7 mouse cellular contexts compared by ENCODE assay signal in the genomic region with DNA sequence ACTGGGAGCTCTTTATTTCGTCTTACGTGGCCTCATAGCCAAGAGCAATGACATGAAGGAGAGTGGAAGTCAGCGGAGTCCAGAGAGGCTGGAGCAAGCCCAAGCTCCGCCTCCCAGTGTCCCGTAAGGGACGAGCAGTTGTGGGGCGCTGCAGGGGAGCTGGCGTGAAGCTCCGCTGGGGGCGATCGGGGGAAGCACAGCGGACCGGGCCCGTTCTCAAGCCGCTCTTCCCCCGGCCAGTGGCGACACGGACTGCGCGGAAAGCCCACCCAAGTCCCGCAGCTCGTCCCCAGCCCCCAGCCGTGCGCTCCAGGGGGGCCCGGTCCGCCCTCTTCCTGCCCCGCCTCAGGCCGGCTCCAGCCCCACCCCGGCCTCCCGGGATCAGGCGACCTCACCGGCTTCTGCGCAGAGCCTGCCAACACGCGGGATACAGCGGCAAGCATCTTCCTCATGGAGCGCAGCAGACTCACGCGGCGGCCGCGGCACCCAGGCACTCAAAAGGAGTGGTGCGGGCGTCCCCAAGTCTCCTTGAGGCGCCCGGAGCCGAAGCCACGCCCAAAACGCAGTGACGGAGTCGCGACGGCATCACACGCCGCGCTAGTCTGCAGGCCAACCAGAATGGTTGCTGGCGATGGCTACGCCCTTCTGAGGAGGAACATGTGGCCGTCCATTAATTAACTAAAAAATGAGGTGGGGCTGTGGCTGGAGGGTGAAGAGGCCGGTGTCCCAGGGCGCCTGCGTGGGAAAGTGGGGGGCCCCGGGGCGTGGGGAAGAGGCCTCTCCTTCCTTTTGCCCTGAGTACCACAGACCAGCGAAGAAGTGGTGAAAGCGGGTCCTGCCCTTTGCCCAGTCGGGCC. TPM values are rescaled to one million over a fixed set of nuclear protein-coding genes. Genes with fewer than 3 reads are reported as not detected.
A peak's percentile ranks its signal among the peaks of the same experiment; 100 is the strongest.
DNase-seq lines count a peak whose midpoint lies in the region; ATAC-seq lines count a peak whose summit lies in the region.

Gene Pdha1, minus strand, starts transcription at position 553 of the 857 bp plus-strand sequence.

- ATAC-seq in granulocyte monocyte progenitor cell, adult 5-6 weeks (replicated peaks; ENCODE audit: poor library complexity, severe bottlenecking): peak; percentile 90
- ATAC-seq in limb, embryonic 11.5 days (ENCODE audit: insufficient number of reproducible peaks, low FRiP score, low TSS enrichment, low read depth): peak; percentile 97
- ATAC-seq in midbrain, embryonic 14.5 days (ENCODE audit: low FRiP score, low TSS enrichment): peak; percentile 97

- H3K4me1 ChIP-seq in embryonic facial prominence, embryonic 10.5 days: peaks cover 15% of the 10 kb centered on the region
- no peaks in the 10 kb centered on the region for H3K4me1 ChIP-seq in limb, embryonic 11.5 days (ENCODE audit: control insufficient read depth, insufficient read depth, low read length)
- no peaks in the 10 kb centered on the region for H3K4me1 ChIP-seq in midbrain, embryonic 14.5 days (ENCODE audit: control insufficient read depth, insufficient read depth, low read length)

- no peaks in the 10 kb centered on the region for H3K36me3 ChIP-seq in embryonic facial prominence, embryonic 10.5 days (replicated peaks)
- H3K36me3 ChIP-seq in limb, embryonic 11.5 days (ENCODE audit: control insufficient read depth, insufficient read depth, low read length): no peaks in the 10 kb centered on the region
- no peaks in the 10 kb centered on the region for H3K36me3 ChIP-seq in midbrain, embryonic 14.5 days (ENCODE audit: control insufficient read depth, insufficient read depth, low read length)

- peak within 1 kb of the TSS; percentile 63 for H3K4me2 ChIP-seq in limb, embryonic 11.5 days (ENCODE audit: low read depth, severe bottlenecking)
- H3K4me2 ChIP-seq in midbrain, embryonic 14.5 days (ENCODE audit: low read length): peak within 1 kb of the TSS; percentile 65

- H3K9me3 ChIP-seq in embryonic facial prominence, embryonic 10.5 days: no peaks in the 10 kb centered on the region
- H3K9me3 ChIP-seq in limb, embryonic 11.5 days (ENCODE audit: control insufficient read depth, low read length): no peaks in the 10 kb centered on the region
- H3K9me3 ChIP-seq in midbrain, embryonic 14.5 days (ENCODE audit: control insufficient read depth, low read length): no peaks in the 10 kb centered on the region

- H3K9ac ChIP-seq in limb, embryonic 11.5 days (ENCODE audit: low read length): peak within 1 kb of the TSS; percentile 59
- peak within 1 kb of the TSS; percentile 64 for H3K9ac ChIP-seq in midbrain, embryonic 14.5 days (replicated peaks; ENCODE audit: low read length)

- H3K27ac ChIP-seq in embryonic facial prominence, embryonic 10.5 days (replicated peaks): peak within 1 kb of the TSS; percentile 90
- H3K27ac ChIP-seq in limb, embryonic 11.5 days (replicated peaks; ENCODE audit: low read depth, low read length): peak within 1 kb of the TSS; percentile 21; the same call in 1 of the 2 replicates
- peak within 1 kb of the TSS; percentile 86 for H3K27ac ChIP-seq in midbrain, embryonic 14.5 days (replicated peaks; ENCODE audit: low read depth, low read length)

- peak; percentile 87 for DNase-seq in adrenal gland, postnatal 10 days
- peak; percentile 85 for DNase-seq in embryonic facial prominence, embryonic 10.5 days (ENCODE audit: low spot score)
- DNase-seq in kidney, adult 18-20 months: peak; percentile 87
- peak; percentile 82 for DNase-seq in limb, embryonic 11.5 days (ENCODE audit: low spot score)
- DNase-seq in midbrain, embryonic 14.5 days: peak; percentile 93
- peak; percentile 75 to 77 for DNase-seq in spleen, adult 18-20 months

- peaks cover 50% of the 10 kb centered on the region for H3K27me3 ChIP-seq in embryonic facial prominence, embryonic 10.5 days (replicated peaks; ENCODE audit: low read depth, poor library complexity, severe bottlenecking)
- H3K27me3 ChIP-seq in limb, embryonic 11.5 days (ENCODE audit: control insufficient read depth, insufficient read depth, low read length): 0 out of 2 replicates have a peak, but pooled peaks cover 4% of the 10 kb centered on the region
- no peaks in the 10 kb centered on the region for H3K27me3 ChIP-seq in midbrain, embryonic 14.5 days (ENCODE audit: control insufficient read depth, insufficient read depth, low read length)

- WGBS in embryonic facial prominence, embryonic 10.5 days: 18% methylated on average over 67 of the region's 67 CpGs
- WGBS in limb, embryonic 11.5 days: 15% methylated on average over 59 of the region's 67 CpGs
- 23% methylated on average over 62 of the region's 67 CpGs for WGBS in midbrain, embryonic 14.5 days

- H3K4me3 ChIP-seq in embryonic facial prominence, embryonic 10.5 days: peak within 1 kb of the TSS; percentile 73
- peak within 1 kb of the TSS; percentile 59 for H3K4me3 ChIP-seq in limb, embryonic 11.5 days (ENCODE audit: low read depth, low read length)
- H3K4me3 ChIP-seq in midbrain, embryonic 14.5 days (replicated peaks; ENCODE audit: low read depth, low read length): peak within 1 kb of the TSS; percentile 59

RNA-seq across cellular contexts. Expression of gene Pdha1, which starts in this region (rescaled TPM):
- total RNA-seq in adrenal gland, postnatal 10 days (2021): 100 to 1,000 TPM; 522 to 573 TPM
- polyA plus RNA-seq in embryonic facial prominence, embryonic 10.5 days (2016; fragmentation: Nextera tagmentation; extraction: Ambion mirVana): 97.0 and 97.3 TPM in 2 replicates
- total RNA-seq in granulocyte monocyte progenitor cell, adult 5-6 weeks (2014; fragmentation: Nextera tagmentation): 97.9 and 111 TPM in 2 replicates
- total RNA-seq in granulocyte monocyte progenitor cell, adult 5-6 weeks (2017): 187 and 192 TPM in 2 replicates
- polyA plus RNA-seq in limb, embryonic 11.5 days (2014; fragmentation: Nextera tagmentation; extraction: Ambion mirVana): 86.6 and 88.9 TPM in 2 replicates
- polyA plus RNA-seq in midbrain, embryonic 14.5 days (2014; fragmentation: Nextera tagmentation; extraction: Ambion mirVana): 113 and 133 TPM in 2 replicates

Comparison
In these comparisons a context has a peak if more than half of its experiments do, and no peak if none do; other contexts are left out.
1. Peak in every context shown above with its lines: DNase-seq, ATAC-seq, H3K4me3 ChIP-seq and H3K27ac ChIP-seq.
2. H3K27ac ChIP-seq: peak in every context shown above with its lines; median percentile 90 in embryonic facial prominence, embryonic 10.5 days; 86 in midbrain, embryonic 14.5 days; 21 in limb, embryonic 11.5 days.